Mouse (Mus musculus) embryonic facial prominence, embryonic 10.5 days (tissue): Measurements from ENCODE around the gene Mtcl1. TPM values are rescaled to one million over a fixed set of nuclear protein-coding genes. Genes with fewer than 3 reads are reported as not detected.
A peak's percentile ranks its signal among the peaks of the same experiment; 100 is the strongest.
"Not testable (repeated sequence)": the region's sequence is repeated elsewhere in the genome, so short reads cannot be mapped to it uniquely, and the experiment has no call there.

Experiments used
- DNase-seq: peaks from one replicate; pipeline ENCODE4 v3.0.0-alpha.2; 2017; ENCODE audit warnings: low spot score
- H3K27ac ChIP-seq: fragments of 300-500 bp; sonication (generic); replicated peaks from 2 replicates; pipeline ENCODE4 v1.5.1; 2016; ENCODE audit warnings: mild to moderate bottlenecking
- H3K27me3 ChIP-seq: fragments of 300-500 bp; sonication (generic); replicated peaks from 2 replicates; pipeline ENCODE4 v1.6.1; 2016; ENCODE audit warnings: low read depth, mild to moderate bottlenecking; ENCODE audit not compliant: poor library complexity, severe bottlenecking
- H3K36me3 ChIP-seq: fragments of 300-500 bp; sonication (generic); replicated peaks from 2 replicates; pipeline ENCODE4 v1.6.1; 2016; ENCODE audit warnings: mild to moderate bottlenecking, moderate library complexity
- H3K4me1 ChIP-seq: fragments of 300-500 bp; sonication (generic); 2 replicates; pipeline ENCODE4 v1.6.1; 2016
- H3K4me3 ChIP-seq: fragments of 300-500 bp; sonication (generic); 2 replicates; pipeline ENCODE4 v1.5.1; 2016; ENCODE audit warnings: mild to moderate bottlenecking, moderate library complexity
- H3K9me3 ChIP-seq: fragments of 300-500 bp; sonication (generic); 2 replicates; pipeline ENCODE4 v1.6.1; 2016; ENCODE audit warnings: mild to moderate bottlenecking
- WGBS: fragments of 180-500 bp; shearing (Covaris S2); methylation state at CpG from one replicate; pipeline ENCODE4 v1.1.7; 2016; 5-methylcytosine and 5-hydroxymethylcytosine counted together
- polyA plus RNA-seq: library from polyadenylated mRNA; unstranded; fragments of >200 nt; fragmentation: Nextera tagmentation; extraction: Ambion mirVana; gene quantifications from 2 replicates; pipeline ENCODE4 v1.2.1, GENCODE M21; 2016

The Mtcl1 gene
- polyA plus RNA-seq, 1 experiment from 2014 or later, result 13.2 TPM

GRCm38 (mm10) chr17:66444059-66444700 is 5.4 kb downstream of the Mtcl1 start:
- DNase-seq, result peak; percentile 19
- H3K27ac ChIP-seq, result peak overlapping the region; percentile 30; the same call in 1 of the 2 replicates
- 65% methylated on average over 9 of the region's 9 CpGs for WGBS

GRCm38 (mm10) chr17:66439888-66440287 is 9.7 kb downstream of the Mtcl1 start:
- WGBS, result 65% methylated on average over 8 of the region's 8 CpGs
- Histone ChIP-seq H3K36me3 (peaks cover 31% of the 10 kb centered on the region), H3K4me3 (0 out of 2 replicates have a peak overlapping the region, but pooled peaks have one; percentile 16), H3K27ac (peak overlapping the region; percentile 59; the same call in 1 of the 2 replicates), H3K9me3 (no peaks in the 10 kb centered on the region), H3K27me3 (no peaks in the 10 kb centered on the region), H3K4me1 (peaks cover 44% of the 10 kb centered on the region)
- DNase-seq, result no peak

More at GRCm38 (mm10) chr17:66444059-66444700, 5.4 kb downstream of the Mtcl1 start:
- Histone ChIP-seq H3K9me3 (no peaks in the 10 kb centered on the region), H3K27me3 (peaks cover 25% of the 10 kb centered on the region), H3K36me3 (no peaks in the 10 kb centered on the region), H3K4me1 (peaks cover 75% of the 10 kb centered on the region), H3K4me3 (no peak overlapping the region)

GRCm38 (mm10) chr17:66439051-66439753 is 10.3 kb downstream of the Mtcl1 start:
- Histone ChIP-seq H3K36me3 (peaks cover 37% of the 10 kb centered on the region), H3K4me3 (peak overlapping the region; percentile 16; the same call in 1 of the 2 replicates), H3K9me3 (no peaks in the 10 kb centered on the region), H3K4me1 (peaks cover 39% of the 10 kb centered on the region), H3K27me3 (no peaks in the 10 kb centered on the region), H3K27ac (peak overlapping the region; percentile 59; the same call in 1 of the 2 replicates)
- peak; percentile 16 for DNase-seq
- 9% methylated on average over 11 of the region's 11 CpGs for WGBS

GRCm38 (mm10) chr17:66438137-66438536 is 11.4 kb downstream of the Mtcl1 start:
- H3K27me3 ChIP-seq, result no peaks in the 10 kb centered on the region
- DNase-seq, result no peak
- no peaks in the 10 kb centered on the region for H3K9me3 ChIP-seq
- peak overlapping the region; percentile 5; the same call in 1 of the 2 replicates for H3K27ac ChIP-seq
- 89% methylated on average over 12 of the region's 12 CpGs for WGBS
- H3K4me1 ChIP-seq, result peaks cover 33% of the 10 kb centered on the region
- no peak overlapping the region for H3K4me3 ChIP-seq
- H3K36me3 ChIP-seq, result peaks cover 41% of the 10 kb centered on the region

- Histone ChIP-seq H3K36me3 (peaks cover 43% of the 10 kb centered on the region), H3K4me1 (peaks cover 37% of the 10 kb centered on the region), H3K4me3 (no peak overlapping the region), H3K27ac (no peak overlapping the region), H3K9me3 (no peaks in the 10 kb centered on the region), H3K27me3 (no peaks in the 10 kb centered on the region)
- 85% methylated on average over 8 of the region's 8 CpGs for WGBS
- DNase-seq, result no peak
These were observed 12.7 kb downstream of the Mtcl1 start for GRCm38 (mm10) chr17:66436811-66437210.

GRCm38 (mm10) chr17:66435982-66436381 is 13.6 kb downstream of the Mtcl1 start:
- 94% methylated on average over 15 of the region's 15 CpGs for WGBS
- Histone ChIP-seq H3K27me3 (no peaks in the 10 kb centered on the region), H3K27ac (no peak overlapping the region), H3K4me1 (peaks cover 31% of the 10 kb centered on the region), H3K4me3 (no peak overlapping the region), H3K9me3 (no peaks in the 10 kb centered on the region), H3K36me3 (peaks cover 45% of the 10 kb centered on the region)
- no peak for DNase-seq

GRCm38 (mm10) chr17:66435007-66435406 is 14.5 kb downstream of the Mtcl1 start:
- no peak for DNase-seq
- no peak overlapping the region for H3K4me3 ChIP-seq
- no peak overlapping the region; the same call in 1 of the 2 replicates for H3K27ac ChIP-seq
- peaks cover 53% of the 10 kb centered on the region for H3K36me3 ChIP-seq
- 94% methylated on average over 14 of the region's 14 CpGs for WGBS
- H3K27me3 ChIP-seq, result no peaks in the 10 kb centered on the region
- no peaks in the 10 kb centered on the region for H3K9me3 ChIP-seq
- peaks cover 26% of the 10 kb centered on the region for H3K4me1 ChIP-seq

GRCm38 (mm10) chr17:66434566-66434965 is 15.0 kb downstream of the Mtcl1 start:
- Histone ChIP-seq H3K4me1 (peaks cover 21% of the 10 kb centered on the region), H3K9me3 (no peaks in the 10 kb centered on the region), H3K27ac (no peak overlapping the region; the same call in 1 of the 2 replicates), H3K4me3 (no peak overlapping the region), H3K36me3 (peaks cover 58% of the 10 kb centered on the region), H3K27me3 (no peaks in the 10 kb centered on the region)
- WGBS, result 92% methylated on average over 7 of the region's 7 CpGs
- no peak for DNase-seq

- 92% methylated on average over 4 of the region's 4 CpGs for WGBS
- not testable (repeated sequence) for H3K27ac ChIP-seq, H3K9me3 ChIP-seq, H3K4me3 ChIP-seq, H3K27me3 ChIP-seq, DNase-seq
- Histone ChIP-seq H3K36me3 (peaks cover 43% of the 10 kb centered on the region), H3K4me1 (peaks cover 11% of the 10 kb centered on the region; the same call in 1 of the 2 replicates)
These were observed 24.9 kb downstream of the Mtcl1 start for GRCm38 (mm10) chr17:66424601-66425000.

- H3K36me3 ChIP-seq, result peaks cover 16% of the 10 kb centered on the region
- no peaks in the 10 kb centered on the region for H3K27me3 ChIP-seq
- DNase-seq, result peak; percentile 34
- no peaks in the 10 kb centered on the region for H3K9me3 ChIP-seq
- H3K27ac ChIP-seq, result no peak overlapping the region
- WGBS, result 53% methylated on average over 8 of the region's 8 CpGs
- H3K4me1 ChIP-seq, result peaks cover 37% of the 10 kb centered on the region
- no peak overlapping the region for H3K4me3 ChIP-seq
These were observed 30.1 kb downstream of the Mtcl1 start for GRCm38 (mm10) chr17:66419421-66419820.

GRCm38 (mm10) chr17:66417748-66418147 is 31.8 kb downstream of the Mtcl1 start:
- 0 out of 2 replicates have a peak, but pooled peaks cover 2% of the 10 kb centered on the region for H3K36me3 ChIP-seq
- no peaks in the 10 kb centered on the region for H3K9me3 ChIP-seq
- H3K4me1 ChIP-seq, result peaks cover 47% of the 10 kb centered on the region
- 41% methylated on average over 4 of the region's 4 CpGs for WGBS
- no peak overlapping the region for H3K4me3 ChIP-seq
- peak overlapping the region; percentile 59 for H3K27ac ChIP-seq
- H3K27me3 ChIP-seq, result no peaks in the 10 kb centered on the region
- DNase-seq, result no peak

- no peak overlapping the region for H3K4me3 ChIP-seq
- H3K36me3 ChIP-seq, result no peaks in the 10 kb centered on the region
- no peak for DNase-seq
- no peaks in the 10 kb centered on the region for H3K27me3 ChIP-seq
- peaks cover 51% of the 10 kb centered on the region for H3K4me1 ChIP-seq
- 72% methylated on average over 5 of the region's 5 CpGs for WGBS
- H3K27ac ChIP-seq, result peak overlapping the region; percentile 59; the same call in 1 of the 2 replicates
- H3K9me3 ChIP-seq, result no peaks in the 10 kb centered on the region
These were observed 32.2 kb downstream of the Mtcl1 start for GRCm38 (mm10) chr17:66417329-66417728.
